Mouse (Mus musculus) liver, embryonic 15.5 days (tissue): ENCODE measurements around the gene Cct2. TPM values are rescaled to one million over a fixed set of nuclear protein-coding genes. Genes with fewer than 3 reads are reported as not detected.

Experiments
- ATAC-seq: fragments of 200-750 bp; cut with Nextera tagmentation; 2 replicates; pipeline ENCODE4 v1.8.0; 2017; ENCODE audit warnings: moderate number of reproducible peaks, mild to moderate bottlenecking, moderate library complexity; ENCODE audit not compliant: insufficient read depth
- H3K27ac ChIP-seq: fragments of 300-500 bp; sonication (generic); replicated peaks from 2 replicates; pipeline ENCODE4 v1.5.1; 2015; ENCODE audit warnings: mild to moderate bottlenecking, inconsistent platforms
- H3K27me3 ChIP-seq: fragments of 300-500 bp; sonication (generic); 2 replicates; pipeline ENCODE4 v1.6.1; 2015; ENCODE audit warnings: mild to moderate bottlenecking, inconsistent platforms
- H3K36me3 ChIP-seq: fragments of 300-500 bp; sonication (generic); replicated peaks from 2 replicates; pipeline ENCODE4 v1.6.1; 2015; ENCODE audit warnings: moderate library complexity, mild to moderate bottlenecking, inconsistent platforms
- H3K4me1 ChIP-seq: fragments of 300-500 bp; sonication (generic); replicated peaks from 2 replicates; pipeline ENCODE4 v1.6.1; 2015; ENCODE audit warnings: inconsistent platforms
- H3K4me2 ChIP-seq: fragments of 300-500 bp; sonication (generic); 2 replicates; pipeline ENCODE4 v1.6.1; 2015; ENCODE audit warnings: moderate library complexity, mild to moderate bottlenecking, inconsistent platforms
- H3K4me3 ChIP-seq: fragments of 300-500 bp; sonication (generic); replicated peaks from 2 replicates; pipeline ENCODE4 v1.5.1; 2015; ENCODE audit warnings: mild to moderate bottlenecking, inconsistent platforms
- H3K9ac ChIP-seq: fragments of 300-500 bp; sonication (generic); 2 replicates; pipeline ENCODE4 v1.6.1; 2015; ENCODE audit warnings: moderate library complexity, mild to moderate bottlenecking, inconsistent platforms
- H3K9me3 ChIP-seq: fragments of 300-500 bp; sonication (generic); replicated peaks from 2 replicates; pipeline ENCODE4 v1.6.1; 2016; ENCODE audit warnings: inconsistent platforms
- WGBS: fragments of 180-500 bp; shearing (Covaris S2); methylation state at CpG from one replicate; pipeline ENCODE4 v1.1.7; 2015; ENCODE audit warnings: mixed read lengths; ENCODE audit not compliant: insufficient replicate concordance; 5-methylcytosine and 5-hydroxymethylcytosine counted together
- polyA plus RNA-seq: library from polyadenylated mRNA; unstranded; fragments of >200 nt; fragmentation: Nextera tagmentation; extraction: Ambion mirVana; gene quantifications from 2 replicates; pipeline ENCODE4 v1.2.1, GENCODE M21; 2015

The Cct2 gene
- polyA plus RNA-seq, 1 experiment from 2014 or later = 141 TPM

GRCm38 (mm10) chr10:117094504-117095329 lies 31.1 kb upstream of the Cct2 start:
- Histone ChIP-seq H3K4me3 (no peak overlapping the region), H3K4me2 (no peak overlapping the region), H3K9ac (no peak overlapping the region), H3K27me3 (no peaks in the 10 kb centered on the region), H3K36me3 (peaks cover 70% of the 10 kb centered on the region), H3K4me1 (peaks cover 52% of the 10 kb centered on the region), H3K27ac (no peak overlapping the region), H3K9me3 (no peaks in the 10 kb centered on the region)
- WGBS = 73% methylated on average over 15 of the region's 15 CpGs
- ATAC-seq = no peak

GRCm38 (mm10) chr10:117089628-117090027 lies 26.0 kb upstream of the Cct2 start:
- H3K9ac ChIP-seq = no peak overlapping the region
- H3K27me3 ChIP-seq = no peaks in the 10 kb centered on the region
- no peak overlapping the region for H3K4me3 ChIP-seq
- no peak overlapping the region for H3K4me2 ChIP-seq
- 69% methylated on average over 4 of the region's 4 CpGs for WGBS
- peaks cover 13% of the 10 kb centered on the region for H3K4me1 ChIP-seq
- H3K9me3 ChIP-seq = no peaks in the 10 kb centered on the region
- no peak for ATAC-seq
- H3K27ac ChIP-seq = no peak overlapping the region
- H3K36me3 ChIP-seq = peaks cover 57% of the 10 kb centered on the region

- Histone ChIP-seq H3K9ac (0 out of 2 replicates have a peak overlapping the region, but pooled peaks have one; percentile 9), H3K4me2 (no peak overlapping the region)
- no peak for ATAC-seq
Observed at GRCm38 (mm10) chr10:117081914-117082359, 18.3 kb upstream of the Cct2 start.

GRCm38 (mm10) chr10:117081326-117081725 lies 17.7 kb upstream of the Cct2 start:
- ATAC-seq = no peak
- H3K36me3 ChIP-seq = peaks cover 79% of the 10 kb centered on the region

More at GRCm38 (mm10) chr10:117081914-117082359, 18.3 kb upstream of the Cct2 start:
- Histone ChIP-seq H3K27me3 (no peaks in the 10 kb centered on the region), H3K4me3 (no peak overlapping the region), H3K9me3 (no peaks in the 10 kb centered on the region), H3K36me3 (peaks cover 75% of the 10 kb centered on the region), H3K27ac (peak overlapping the region; percentile 33; the same call in 1 of the 2 replicates), H3K4me1 (peaks cover 16% of the 10 kb centered on the region)
- WGBS = 82% methylated on average over 2 of the region's 2 CpGs

GRCm38 (mm10) chr10:117078284-117078683 lies 14.7 kb upstream of the Cct2 start:
- WGBS = 64% methylated on average over 6 of the region's 6 CpGs
- no peaks in the 10 kb centered on the region for H3K9me3 ChIP-seq
- peak; percentile 59; the same call in 1 of the 2 replicates for ATAC-seq
- no peak overlapping the region for H3K4me3 ChIP-seq
- peaks cover 16% of the 10 kb centered on the region for H3K4me1 ChIP-seq
- no peak overlapping the region for H3K9ac ChIP-seq
- no peaks in the 10 kb centered on the region for H3K27me3 ChIP-seq
- no peak overlapping the region for H3K27ac ChIP-seq
- H3K36me3 ChIP-seq = peaks cover 86% of the 10 kb centered on the region
- H3K4me2 ChIP-seq = no peak overlapping the region

More at GRCm38 (mm10) chr10:117081326-117081725, 17.7 kb upstream of the Cct2 start:
- 77% methylated on average over 4 of the region's 4 CpGs for WGBS
- Histone ChIP-seq H3K27me3 (no peaks in the 10 kb centered on the region), H3K9ac (no peak overlapping the region), H3K4me3 (no peak overlapping the region), H3K4me1 (peaks cover 16% of the 10 kb centered on the region), H3K4me2 (no peak overlapping the region), H3K27ac (no peak overlapping the region), H3K9me3 (no peaks in the 10 kb centered on the region)

- Histone ChIP-seq H3K9me3 (no peaks in the 10 kb centered on the region), H3K4me2 (no peak overlapping the region), H3K4me1 (peaks cover under 1% of the 10 kb centered on the region; the same call in 1 of the 2 replicates), H3K27ac (no peak overlapping the region), H3K9ac (no peak overlapping the region), H3K27me3 (no peaks in the 10 kb centered on the region), H3K36me3 (peaks cover 83% of the 10 kb centered on the region), H3K4me3 (no peak overlapping the region)
- ATAC-seq = no peak
- WGBS = 84% methylated on average over 7 of the region's 7 CpGs
Observed at GRCm38 (mm10) chr10:117073176-117073575, 9.6 kb upstream of the Cct2 start.

GRCm38 (mm10) chr10:117072191-117072888 lies 8.7 kb upstream of the Cct2 start:
- Histone ChIP-seq H3K4me2 (peak overlapping the region; percentile 10; the same call in 1 of the 2 replicates), H3K9me3 (no peaks in the 10 kb centered on the region), H3K9ac (no peak overlapping the region), H3K4me1 (no peaks in the 10 kb centered on the region), H3K4me3 (no peak overlapping the region), H3K27ac (no peak overlapping the region; the same call in 1 of the 2 replicates), H3K36me3 (peaks cover 74% of the 10 kb centered on the region), H3K27me3 (no peaks in the 10 kb centered on the region)
- peak; percentile 13; the same call in 1 of the 2 replicates for ATAC-seq
- 86% methylated on average over 18 of the region's 18 CpGs for WGBS

- Histone ChIP-seq H3K9me3 (no peaks in the 10 kb centered on the region), H3K9ac (no peak overlapping the region), H3K4me2 (no peak overlapping the region), H3K27ac (no peak overlapping the region), H3K36me3 (peaks cover 45% of the 10 kb centered on the region), H3K27me3 (no peaks in the 10 kb centered on the region), H3K4me3 (no peak overlapping the region), H3K4me1 (peaks cover 2% of the 10 kb centered on the region)
- no peak for ATAC-seq
- WGBS = 83% methylated on average over 3 of the region's 3 CpGs
Observed at GRCm38 (mm10) chr10:117069109-117069508, 5.5 kb upstream of the Cct2 start.

GRCm38 (mm10) chr10:117064076-117064475 lies 462 bp upstream of the Cct2 start:
- Histone ChIP-seq H3K4me2 (peak overlapping the region; percentile 71), H3K4me3 (peak overlapping the region; percentile 85), H3K27me3 (no peaks in the 10 kb centered on the region), H3K27ac (0 out of 2 replicates have a peak overlapping the region, but pooled peaks have one; percentile 20), H3K4me1 (peaks cover 23% of the 10 kb centered on the region), H3K9me3 (no peaks in the 10 kb centered on the region), H3K9ac (no peak overlapping the region), H3K36me3 (peaks cover 33% of the 10 kb centered on the region)
- no peak for ATAC-seq
- WGBS = 6% methylated on average over 7 of the region's 7 CpGs

- Histone ChIP-seq H3K9me3 (no peaks in the 10 kb centered on the region), H3K4me2 (peak overlapping the region; percentile 71), H3K27ac (peak overlapping the region; percentile 83), H3K4me1 (peaks cover 25% of the 10 kb centered on the region), H3K27me3 (no peaks in the 10 kb centered on the region), H3K9ac (peak overlapping the region; percentile 74), H3K36me3 (peaks cover 43% of the 10 kb centered on the region), H3K4me3 (peak overlapping the region; percentile 85)
- 2% methylated on average over 15 of the region's 15 CpGs for WGBS
- peak; percentile 29 for ATAC-seq
Observed at GRCm38 (mm10) chr10:117062894-117063253, 740 bp downstream of the Cct2 start.

- WGBS = 83% methylated on average over 4 of the region's 4 CpGs
- Histone ChIP-seq H3K4me3 (no peak overlapping the region), H3K27ac (no peak overlapping the region)
Observed at GRCm38 (mm10) chr10:117055668-117056067, 7.9 kb downstream of the Cct2 start.

More at GRCm38 (mm10) chr10:117055668-117056067, 7.9 kb downstream of the Cct2 start:
- Histone ChIP-seq H3K9ac (no peak overlapping the region), H3K4me2 (no peak overlapping the region), H3K27me3 (no peaks in the 10 kb centered on the region), H3K9me3 (no peaks in the 10 kb centered on the region), H3K36me3 (peaks cover 100% of the 10 kb centered on the region), H3K4me1 (peaks cover 10% of the 10 kb centered on the region; the same call in 1 of the 2 replicates)
- ATAC-seq = no peak
